Mouse (Mus musculus) forebrain, embryonic 11.5 days (tissue): ENCODE measurements around the gene Nsdhl. TPM values are rescaled to one million over a fixed set of nuclear protein-coding genes. Genes with fewer than 3 reads are reported as not detected.

ENCODE experiments used
- ATAC-seq: fragments of 200-750 bp; cut with Nextera tagmentation; replicated peaks from 2 replicates; pipeline ENCODE4 v1.8.0; 2017; ENCODE audit warnings: moderate TSS enrichment; ENCODE audit not compliant: low FRiP score
- DNase-seq: peaks from one replicate; pipeline ENCODE4 v3.0.0-alpha.2; 2017; ENCODE audit warnings: low spot score
- H3K27ac ChIP-seq: fragments of 300-500 bp; sonication (generic); 2 replicates; pipeline ENCODE4 v1.5.1; 2014; ENCODE audit warnings: low read depth, low read length
- H3K27me3 ChIP-seq: fragments of 300-500 bp; sonication (generic); 2 replicates; pipeline ENCODE4 v1.6.1; 2014; ENCODE audit warnings: mild to moderate bottlenecking, low read length, mixed read lengths; ENCODE audit not compliant: control insufficient read depth, insufficient read depth
- H3K36me3 ChIP-seq: fragments of 300-500 bp; sonication (generic); 2 replicates; pipeline ENCODE4 v1.6.1; 2014; ENCODE audit warnings: mild to moderate bottlenecking, low read length, moderate library complexity, mixed read lengths; ENCODE audit not compliant: control insufficient read depth, insufficient read depth
- H3K4me1 ChIP-seq: fragments of 300-500 bp; sonication (generic); replicated peaks from 2 replicates; pipeline ENCODE4 v1.6.1; 2014; ENCODE audit warnings: low read length, mixed read lengths; ENCODE audit not compliant: control insufficient read depth, insufficient read depth
- H3K4me2 ChIP-seq: fragments of 300-500 bp; sonication (generic); 2 replicates; pipeline ENCODE4 v1.6.1; 2014; ENCODE audit warnings: low read depth, mild to moderate bottlenecking, low read length, moderate library complexity, mixed read lengths; ENCODE audit not compliant: severe bottlenecking
- H3K4me3 ChIP-seq: fragments of 300-500 bp; sonication (generic); 2 replicates; pipeline ENCODE4 v1.5.1; 2014; ENCODE audit warnings: low read depth, low read length
- H3K9ac ChIP-seq: fragments of 300-500 bp; sonication (generic); 2 replicates; pipeline ENCODE4 v1.6.1; 2014; ENCODE audit warnings: low read length
- H3K9me3 ChIP-seq: fragments of 300-500 bp; sonication (generic); 2 replicates; pipeline ENCODE4 v1.6.1; 2016; ENCODE audit warnings: low read length, mixed read lengths; ENCODE audit not compliant: control insufficient read depth
- WGBS: fragments of 180-500 bp; shearing (Covaris S2); extraction: QIAGEN DNeasy Blood & Tissue Kit; methylation state at CpG from one replicate; pipeline ENCODE4 v1.1.7; 2014; 5-methylcytosine and 5-hydroxymethylcytosine counted together
- polyA plus RNA-seq: library from polyadenylated mRNA; unstranded; fragments of >200 nt; fragmentation: Nextera tagmentation; extraction: Ambion mirVana; gene quantifications from 2 replicates; pipeline ENCODE4 v1.2.1, GENCODE M21; 2014

Nsdhl gene
- polyA plus RNA-seq, 1 experiment from 2014 or later, result 46.9 TPM

GRCm38 (mm10) chrX:72921391-72921790 lies 3.0 kb downstream of the Nsdhl start:
- ATAC-seq (no peak), DNase-seq (no peak)
- no peaks in the 10 kb centered on the region; the same call in 1 of the 2 replicates for H3K4me1 ChIP-seq
- H3K4me3 ChIP-seq, result no peak overlapping the region
- H3K27me3 ChIP-seq, result no peaks in the 10 kb centered on the region
- no peaks in the 10 kb centered on the region for H3K36me3 ChIP-seq
- H3K9me3 ChIP-seq, result no peaks in the 10 kb centered on the region
- 88% methylated on average over 2 of the region's 2 CpGs for WGBS
- no peak overlapping the region for H3K4me2 ChIP-seq
- H3K27ac ChIP-seq, result no peak overlapping the region
- H3K9ac ChIP-seq, result no peak overlapping the region

- H3K9me3 ChIP-seq, result no peaks in the 10 kb centered on the region
- no peak overlapping the region for H3K27ac ChIP-seq
- H3K27me3 ChIP-seq, result no peaks in the 10 kb centered on the region
- ATAC-seq, result no peak
- H3K4me3 ChIP-seq, result no peak overlapping the region
- no peak overlapping the region for H3K4me2 ChIP-seq
- H3K36me3 ChIP-seq, result no peaks in the 10 kb centered on the region; the same call in 1 of the 2 replicates
- no peak overlapping the region for H3K9ac ChIP-seq
- no peak for DNase-seq
- H3K4me1 ChIP-seq, result no peaks in the 10 kb centered on the region
- WGBS, result 77% methylated on average over 4 of the region's 4 CpGs
Observed at GRCm38 (mm10) chrX:72953464-72953863, 35.1 kb downstream of the Nsdhl start.

- Histone ChIP-seq H3K9me3 (no peaks in the 10 kb centered on the region), H3K27ac (no peak overlapping the region), H3K4me3 (no peak overlapping the region), H3K9ac (no peak overlapping the region), H3K36me3 (no peaks in the 10 kb centered on the region; the same call in 1 of the 2 replicates), H3K4me2 (no peak overlapping the region), H3K4me1 (no peaks in the 10 kb centered on the region), H3K27me3 (no peaks in the 10 kb centered on the region)
- DNase-seq, result no peak
- 85% methylated on average over 4 of the region's 4 CpGs for WGBS
- ATAC-seq, result no peak
Observed at GRCm38 (mm10) chrX:72956486-72956885, 38.1 kb downstream of the Nsdhl start.

- Histone ChIP-seq H3K4me3 (no peak overlapping the region), H3K36me3 (no peaks in the 10 kb centered on the region; the same call in 1 of the 2 replicates), H3K4me2 (no peak overlapping the region), H3K4me1 (no peaks in the 10 kb centered on the region), H3K9ac (no peak overlapping the region), H3K9me3 (no peaks in the 10 kb centered on the region), H3K27ac (no peak overlapping the region), H3K27me3 (no peaks in the 10 kb centered on the region)
- 86% methylated on average over 4 of the region's 4 CpGs for WGBS
- DNase-seq, result no peak
- no peak for ATAC-seq
Observed at GRCm38 (mm10) chrX:72960431-72960830, 42.1 kb downstream of the Nsdhl start.

- Histone ChIP-seq H3K9ac (no peak overlapping the region), H3K4me3 (no peak overlapping the region), H3K27ac (no peak overlapping the region), H3K27me3 (no peaks in the 10 kb centered on the region), H3K4me1 (no peaks in the 10 kb centered on the region), H3K4me2 (no peak overlapping the region), H3K36me3 (no peaks in the 10 kb centered on the region; the same call in 1 of the 2 replicates), H3K9me3 (no peaks in the 10 kb centered on the region)
- 77% methylated on average over 3 of the region's 3 CpGs for WGBS
- DNase-seq, result no peak
- ATAC-seq, result no peak
Observed at GRCm38 (mm10) chrX:72961511-72961910, 43.2 kb downstream of the Nsdhl start.

GRCm38 (mm10) chrX:72962743-72963142 lies 44.4 kb downstream of the Nsdhl start:
- DNase-seq, result no peak
- WGBS, result 82% methylated on average over 3 of the region's 3 CpGs
- no peak overlapping the region for H3K4me2 ChIP-seq
- no peaks in the 10 kb centered on the region for H3K27me3 ChIP-seq
- no peaks in the 10 kb centered on the region; the same call in 1 of the 2 replicates for H3K36me3 ChIP-seq
- no peak overlapping the region for H3K4me3 ChIP-seq
- H3K27ac ChIP-seq, result no peak overlapping the region
- H3K9me3 ChIP-seq, result no peaks in the 10 kb centered on the region
- no peaks in the 10 kb centered on the region for H3K4me1 ChIP-seq
- no peak for ATAC-seq
- no peak overlapping the region for H3K9ac ChIP-seq

GRCm38 (mm10) chrX:72982831-72983230 lies 64.5 kb downstream of the Nsdhl start:
- Histone ChIP-seq H3K4me3 (no peak overlapping the region), H3K9ac (no peak overlapping the region), H3K27me3 (no peaks in the 10 kb centered on the region), H3K9me3 (no peaks in the 10 kb centered on the region), H3K4me1 (no peaks in the 10 kb centered on the region), H3K4me2 (no peak overlapping the region), H3K36me3 (no peaks in the 10 kb centered on the region), H3K27ac (no peak overlapping the region)
- 43% methylated on average over 6 of the region's 6 CpGs for WGBS
- DNase-seq, result no peak
- ATAC-seq, result no peak

GRCm38 (mm10) chrX:72985607-72986006 lies 67.2 kb downstream of the Nsdhl start:
- Histone ChIP-seq H3K27me3 (no peaks in the 10 kb centered on the region), H3K9ac (no peak overlapping the region), H3K4me2 (no peak overlapping the region), H3K4me1 (no peaks in the 10 kb centered on the region), H3K4me3 (no peak overlapping the region), H3K27ac (no peak overlapping the region), H3K36me3 (no peaks in the 10 kb centered on the region), H3K9me3 (no peaks in the 10 kb centered on the region)
- DNase-seq, result no peak
- ATAC-seq, result no peak
- WGBS, result 79% methylated on average over 2 of the region's 2 CpGs

- Histone ChIP-seq H3K9ac (peak within 1 kb of the TSS; percentile 23; the same call in 1 of the 2 replicates), H3K4me2 (peak within 1 kb of the TSS; percentile 59), H3K4me1 (no peaks in the 10 kb centered on the region), H3K4me3 (peak within 1 kb of the TSS; percentile 32), H3K9me3 (no peaks in the 10 kb centered on the region), H3K27ac (no peak within 1 kb of the TSS), H3K27me3 (no peaks in the 10 kb centered on the region), H3K36me3 (no peaks in the 10 kb centered on the region)
- DNase-seq (peak; percentile 77), ATAC-seq (peak; percentile 82)
- 15% methylated on average over 41 of the region's 45 CpGs for WGBS
Observed at GRCm38 (mm10) chrX:72986841-72987519, 68.6 kb downstream of the Nsdhl start, which contains the start of gene Zfp185. TSS of gene Zfp185 (plus strand) at chrX:72987339.
